ENCODE assay signal across 21 mouse cellular contexts in the genomic region with DNA sequence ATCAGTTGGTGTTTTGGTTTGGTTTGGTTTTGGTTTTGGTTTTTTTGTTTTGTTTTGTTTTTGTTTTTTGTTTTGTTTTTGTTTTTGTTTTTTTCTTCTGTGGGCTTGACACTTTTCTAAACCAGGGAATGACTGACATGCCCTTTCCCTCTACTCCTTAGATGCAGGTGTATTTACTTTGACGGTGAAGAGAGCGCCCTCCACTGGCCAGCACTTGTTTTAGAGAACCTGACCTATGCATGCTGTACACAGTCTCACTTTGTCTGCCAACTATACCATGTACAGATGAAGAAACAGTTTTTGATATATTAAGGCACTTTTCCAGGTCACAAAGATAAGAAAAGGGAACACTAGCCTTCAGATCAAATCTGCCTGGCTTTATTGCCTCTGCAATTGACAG. TPM values are rescaled to one million over a fixed set of nuclear protein-coding genes. Genes with fewer than 3 reads are reported as not detected.
DNase-seq lines count a peak whose midpoint lies in the region; ATAC-seq and TF ChIP-seq lines count a peak whose summit lies in the region.
"Had no signal": no experiment of that assay in that cellular context is flagged by ENCODE, and none has a peak within 500 bp of the region (broad histone marks: within the 10 kb centered on the region; RNA-seq: fewer than 3 reads in every experiment).

No protein-coding gene starts in this region.

- peak; percentile 40 for TF ChIP-seq CTCF in E14TG2a.4 (conservative IDR thresholded peaks at IDR 0.05; ENCODE audit: low read length)

- no peak overlapping the region for H3K4me2 ChIP-seq in liver, embryonic 11.5 days
- H3K4me2 ChIP-seq: limb, embryonic 13.5 days; midbrain, embryonic 12.5 days; neural tube, embryonic 13.5 days had no signal

- no peaks in the 10 kb centered on the region for H3K36me3 ChIP-seq in liver, embryonic 11.5 days (ENCODE audit: control insufficient read depth, insufficient read depth, low read length)
- no peaks in the 10 kb centered on the region for H3K36me3 ChIP-seq in E14TG2a.4 (ENCODE audit: insufficient read depth, low read length)
- H3K36me3 ChIP-seq: hindbrain, embryonic 10.5 days; limb, embryonic 13.5 days; midbrain, embryonic 12.5 days; neural tube, embryonic 13.5 days had no signal

- no peak overlapping the region for H3K4me3 ChIP-seq in liver, embryonic 11.5 days (ENCODE audit: low read depth, low read length)
- H3K4me3 ChIP-seq in E14TG2a.4 (replicated peaks; ENCODE audit: low read length) = no peak overlapping the region
- H3K4me3 ChIP-seq: hindbrain, embryonic 10.5 days; limb, embryonic 13.5 days; midbrain, embryonic 12.5 days; neural tube, embryonic 13.5 days had no signal

- WGBS in liver, embryonic 11.5 days = 25% methylated on average over 2 of the region's 2 CpGs

- H3K9me3 ChIP-seq in liver, embryonic 11.5 days (ENCODE audit: control insufficient read depth, low read length) = no peaks in the 10 kb centered on the region
- no peaks in the 10 kb centered on the region for H3K9me3 ChIP-seq in E14TG2a.4 (ENCODE audit: low read length)
- H3K9me3 ChIP-seq: hindbrain, embryonic 10.5 days; limb, embryonic 13.5 days; midbrain, embryonic 12.5 days; neural tube, embryonic 13.5 days had no signal

- intact Hi-C loops in left cerebral cortex, postnatal 14 days (cut with DNase I) = no loop called here

- no peak overlapping the region for H3K9ac ChIP-seq in liver, embryonic 11.5 days (ENCODE audit: low read depth, low read length)
- H3K9ac ChIP-seq: limb, embryonic 13.5 days; midbrain, embryonic 12.5 days; neural tube, embryonic 13.5 days had no signal

- DNase-seq in liver = peak; percentile 43
- no peak for DNase-seq in liver, embryonic 11.5 days (ENCODE audit: low spot score)
- DNase-seq in 416B (ENCODE audit: low read depth) = peak; percentile 53
- DNase-seq in induced T-regulatory cell, adult 2 months (ENCODE audit: low read depth) = peak; percentile 24
- DNase-seq in spleen, adult 18-20 months = no peak
- DNase-seq in left cerebral cortex, postnatal 14 days (ENCODE audit: low spot score in 2 of 2) = no peak
- no peak for DNase-seq in cerebellum, postnatal 25 days
- DNase-seq: adrenal gland, adult 8-10 months; cerebellum, adult 11 months; cerebellum, postnatal 10 days; gastrocnemius, postnatal 36 days; kidney, postnatal 4 days; layer of hippocampus, adult 9-11 months; lung, adult 18-20 months had no signal

- no peaks in the 10 kb centered on the region for H3K27me3 ChIP-seq in liver, embryonic 11.5 days (replicated peaks; ENCODE audit: control insufficient read depth, insufficient read depth, low read length)
- no peaks in the 10 kb centered on the region for H3K27me3 ChIP-seq in E14TG2a.4 (ENCODE audit: insufficient read depth, low read length)
- H3K27me3 ChIP-seq: limb, embryonic 13.5 days; midbrain, embryonic 12.5 days; neural tube, embryonic 13.5 days had no signal

- peaks cover 32% of the 10 kb centered on the region for H3K4me1 ChIP-seq in liver, embryonic 11.5 days (replicated peaks; ENCODE audit: control insufficient read depth, insufficient read depth, low read length)
- peaks cover 7% of the 10 kb centered on the region for H3K4me1 ChIP-seq in E14TG2a.4 (replicated peaks; ENCODE audit: low read depth, low read length)

- ATAC-seq in liver, embryonic 11.5 days (replicated peaks; ENCODE audit: low FRiP score) = no peak
- ATAC-seq: forebrain, embryonic 16.5 days; inflammation-experienced regulatory T-cells, adult 6 months had no signal

- H3K27ac ChIP-seq in liver, embryonic 11.5 days (ENCODE audit: low read depth, low read length) = no peak overlapping the region
- H3K27ac ChIP-seq: hindbrain, embryonic 10.5 days; limb, embryonic 13.5 days; midbrain, embryonic 12.5 days; neural tube, embryonic 13.5 days had no signal

RNA-seq across cellular contexts. Expression of gene Ptger3, which starts 15.1 kb away (rescaled TPM):
- 15.8 and 18.0 TPM in 2 replicates for polyA plus RNA-seq in liver, embryonic 11.5 days (2014; fragmentation: Nextera tagmentation; extraction: Ambion mirVana)
- total RNA-seq in left cerebral cortex, postnatal 14 days (2021) = 1 to 10 TPM; 6.7 to 6.9 TPM
- polyA plus RNA-seq: inflammation-experienced regulatory T-cells, adult 6 months had no signal

RNA-seq across cellular contexts. Expression of gene Zranb2, which starts 47.8 kb away (rescaled TPM):
- 119 and 129 TPM in 2 replicates for polyA plus RNA-seq in liver, embryonic 11.5 days (2014; fragmentation: Nextera tagmentation; extraction: Ambion mirVana)
- 100 to 1,000 TPM; 149 to 150 TPM for total RNA-seq in left cerebral cortex, postnatal 14 days (2021)

Comparison
In these comparisons a context has a peak if more than half of its experiments do, and no peak if none do; other contexts are left out.
1. DNase-seq: peak in liver (single experiment), 416B (single experiment) and induced T-regulatory cell, adult 2 months (single experiment); none in liver, embryonic 11.5 days (single experiment), spleen, adult 18-20 months (0 of 2), left cerebral cortex, postnatal 14 days (0 of 2) and cerebellum, postnatal 25 days (0 of 2).